Mouse (Mus musculus): ENCODE measurements around the gene Wdfy4.

The Wdfy4 gene

DNA sequence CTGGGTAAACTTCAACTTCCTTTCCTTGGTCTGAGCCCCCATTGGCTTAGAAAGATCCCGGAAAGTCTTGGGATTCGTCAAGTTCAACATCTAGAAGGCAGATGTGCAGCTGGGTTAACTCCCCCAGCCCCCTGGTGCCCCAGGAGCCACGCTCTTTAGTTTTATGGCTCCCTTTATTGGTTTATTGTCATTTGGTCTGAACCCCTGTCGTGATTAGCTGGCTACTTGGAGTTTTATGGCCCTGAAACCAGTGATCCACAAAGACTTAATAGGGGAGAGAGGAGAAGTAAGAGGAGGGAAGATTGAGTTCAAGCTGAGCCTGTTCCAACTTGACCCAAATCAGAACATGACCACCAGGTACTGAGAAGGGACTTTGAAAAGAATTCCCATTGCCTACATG, 198.6 kb downstream of the Wdfy4 start:
- in situ Hi-C loops (cut with MboI, MseI) = no loop called here

DNA sequence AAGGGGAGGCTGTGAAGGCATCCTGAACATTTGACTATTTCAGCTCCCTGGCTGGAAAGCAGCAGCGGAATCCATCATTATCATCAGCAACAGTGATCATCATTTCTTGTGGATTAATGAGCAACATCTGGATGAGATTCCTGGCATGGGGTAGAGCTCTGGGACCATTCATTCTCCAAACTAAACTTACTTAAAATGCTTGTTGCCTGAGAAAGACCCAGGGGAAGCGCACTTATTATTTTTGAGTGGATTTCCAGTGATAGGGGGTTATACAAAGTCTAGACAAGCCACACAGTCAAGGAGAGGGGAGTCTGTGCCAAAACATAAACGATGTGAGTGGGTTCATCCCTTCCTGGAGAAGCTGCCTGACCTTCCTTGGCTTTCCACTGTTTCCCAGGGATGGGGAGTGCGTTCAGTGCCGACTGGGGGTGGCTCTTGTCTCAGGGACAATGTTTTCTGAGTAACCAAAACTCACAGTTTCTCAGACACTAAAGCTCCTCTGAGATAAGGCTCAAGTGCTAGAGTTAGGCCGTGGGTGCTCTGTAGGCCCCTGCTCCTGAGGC, 201.1 kb downstream of the Wdfy4 start:
- in situ Hi-C loops (cut with MboI, MseI) = no loop called here

- in situ Hi-C loops (cut with MboI, MseI) = no loop called here
Observed at GRCm38 (mm10) chr14:32970700-32971099, 214.6 kb downstream of the Wdfy4 start.

- in situ Hi-C loops (cut with MboI, MseI) = loop anchor here (5.0 kb wide), 1 partner anchor 192 kb away; no protein-coding TSS in a partner anchor
Observed at GRCm38 (mm10) chr14:32964742-32965141, 220.6 kb downstream of the Wdfy4 start.

DNA sequence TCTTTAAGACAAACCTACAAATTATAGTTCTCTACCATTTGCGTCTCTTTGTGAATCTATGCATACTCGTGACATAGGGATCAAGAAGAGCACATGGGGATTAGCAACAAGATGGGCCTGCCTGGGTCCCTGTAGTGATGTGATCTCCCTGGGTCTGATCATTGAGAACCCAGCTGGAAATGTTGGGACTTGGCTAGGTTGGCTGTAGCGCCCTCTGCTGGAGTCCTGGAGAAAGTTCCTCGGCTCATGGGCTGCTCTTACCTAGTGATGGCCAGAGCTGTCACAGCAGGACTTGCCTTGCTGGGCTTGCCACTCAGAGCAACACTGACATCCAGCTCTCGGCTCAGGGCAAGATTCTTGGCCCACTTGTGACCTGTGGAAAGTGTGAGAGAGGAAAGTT, 224.8 kb downstream of the Wdfy4 start:
- in situ Hi-C loops (cut with MboI, MseI) = loop anchor here (5.0 kb wide), 1 partner anchor 188 kb away; no protein-coding TSS in a partner anchor

GRCm38 (mm10) chr14:32958671-32959070, 226.6 kb downstream of the Wdfy4 start:
- in situ Hi-C loops (cut with MboI, MseI) = no loop called here

GRCm38 (mm10) chr14:32956486-32956885, 228.8 kb downstream of the Wdfy4 start:
- in situ Hi-C loops (cut with MboI, MseI) = no loop called here

DNA sequence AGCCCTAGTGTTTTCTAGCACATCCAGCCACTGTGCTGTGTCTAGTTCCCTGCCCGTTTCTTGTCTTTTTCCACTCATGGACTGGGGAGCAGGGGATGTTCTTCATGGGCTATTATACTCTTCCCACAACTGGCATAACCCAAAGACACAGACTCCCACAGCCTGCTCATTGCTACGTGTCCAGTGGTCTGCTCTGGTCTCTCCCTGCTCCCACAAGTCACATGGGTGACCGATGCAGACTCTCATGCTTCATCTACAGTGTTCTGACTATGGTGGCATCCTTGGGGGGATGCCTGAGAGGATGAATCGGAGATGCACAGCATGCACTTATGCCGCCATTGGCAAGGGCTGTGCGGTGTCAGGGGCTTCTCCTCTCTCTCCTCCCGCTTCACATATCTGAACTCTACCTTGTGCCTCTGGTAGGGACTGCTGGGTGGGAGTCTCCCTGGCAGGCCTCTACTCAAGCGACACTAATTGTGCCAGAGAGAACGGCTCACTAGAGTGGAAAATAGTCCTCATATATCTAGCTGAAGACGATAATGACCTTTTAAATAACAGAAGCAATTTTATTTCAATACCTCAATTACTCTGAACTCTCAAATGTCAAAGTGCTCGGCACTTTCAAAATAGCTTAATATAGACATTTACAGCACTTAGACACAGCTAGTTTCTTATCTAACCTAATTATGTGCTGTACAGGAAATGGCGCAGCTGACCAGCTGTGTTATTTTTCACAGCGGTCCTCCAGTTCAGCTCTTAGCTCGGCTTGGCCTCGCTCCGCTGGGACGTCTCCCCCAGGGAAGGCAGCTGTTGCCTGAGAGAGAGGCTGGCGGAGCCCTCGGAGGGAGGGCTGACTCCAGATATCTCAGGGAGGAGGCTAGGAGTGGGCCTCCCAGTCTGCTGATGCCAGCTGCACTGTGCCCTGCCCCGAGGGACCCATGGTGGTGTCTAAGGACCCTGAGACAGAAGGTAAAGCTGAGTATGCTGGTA, 234.7 kb downstream of the Wdfy4 start:
- in situ Hi-C loops (cut with MboI, MseI) = no loop called here

DNA sequence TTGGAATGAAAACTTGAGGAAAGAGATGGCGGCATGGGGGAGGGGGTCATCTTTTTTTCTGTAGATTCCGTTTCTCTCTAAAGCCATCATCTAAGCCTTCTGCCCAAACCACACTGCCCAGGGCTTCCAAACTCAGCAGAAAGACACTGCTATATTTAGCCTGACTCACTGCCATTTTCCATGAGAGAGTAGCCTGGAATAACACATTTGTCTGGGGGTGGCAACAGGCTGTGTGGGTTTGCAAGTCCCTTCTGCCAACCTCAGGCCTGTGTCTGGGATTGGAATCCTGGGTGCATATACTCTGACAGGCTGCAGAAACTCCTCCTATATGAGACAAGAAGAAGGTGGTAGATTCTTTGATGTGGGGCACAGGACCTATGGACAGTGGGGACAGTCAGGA, 237.8 kb downstream of the Wdfy4 start:
- in situ Hi-C loops (cut with MboI, MseI) = no loop called here

DNA sequence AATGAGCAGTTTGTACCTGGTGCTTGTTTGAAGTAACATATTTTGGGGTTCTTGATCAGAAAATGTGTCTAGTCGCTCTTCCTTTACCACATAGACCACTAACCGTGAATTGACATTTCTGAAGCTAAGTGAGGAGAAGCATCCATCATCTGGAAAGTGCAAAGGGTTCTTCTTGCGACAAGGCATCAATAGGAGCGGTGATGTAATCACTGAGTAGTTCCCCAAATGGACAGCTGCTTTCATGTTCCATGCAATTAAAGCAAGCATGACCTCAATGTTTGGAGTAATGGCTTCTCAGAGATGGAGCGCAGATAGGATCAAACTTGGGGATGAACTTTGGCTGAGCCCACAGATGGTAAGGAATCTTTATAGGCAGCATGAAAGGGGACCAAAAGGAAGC, 246.1 kb downstream of the Wdfy4 start:
- in situ Hi-C loops (cut with MboI, MseI) = no loop called here

- in situ Hi-C loops (cut with MboI, MseI) = no loop called here
Observed at GRCm38 (mm10) chr14:32934064-32934463, 251.2 kb downstream of the Wdfy4 start.

- in situ Hi-C loops (cut with MboI, MseI) = no loop called here
Observed at GRCm38 (mm10) chr14:32932220-32932619, 253.1 kb downstream of the Wdfy4 start.

GRCm38 (mm10) chr14:32931709-32932108, 253.6 kb downstream of the Wdfy4 start:
- in situ Hi-C loops (cut with MboI, MseI) = no loop called here

- in situ Hi-C loops (cut with MboI, MseI) = no loop called here
Observed at GRCm38 (mm10) chr14:32923871-32924270, 261.4 kb downstream of the Wdfy4 start.

- in situ Hi-C loops (cut with MboI, MseI) = no loop called here
Observed at GRCm38 (mm10) chr14:32917919-32918318, 267.4 kb downstream of the Wdfy4 start.

DNA sequence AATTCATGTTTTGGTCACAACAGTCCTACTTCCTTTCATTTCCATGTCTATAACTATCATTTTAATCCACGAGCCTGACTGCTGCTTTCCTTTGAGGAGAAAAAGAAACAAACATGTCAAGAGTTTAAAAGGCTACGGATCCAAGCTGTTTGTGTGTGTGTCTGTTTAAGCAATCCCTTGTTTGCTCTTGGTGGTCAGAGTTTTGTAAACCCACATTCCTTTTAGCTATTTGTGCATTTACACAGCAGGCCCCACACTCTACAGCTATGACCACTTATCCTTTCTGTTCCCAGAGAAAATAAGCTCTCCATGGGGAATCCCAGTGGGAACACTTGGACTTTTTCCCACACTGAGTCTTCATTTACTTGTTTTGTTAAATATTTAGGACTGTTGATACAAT, 269.9 kb downstream of the Wdfy4 start:
- in situ Hi-C loops (cut with MboI, MseI) = no loop called here

DNA sequence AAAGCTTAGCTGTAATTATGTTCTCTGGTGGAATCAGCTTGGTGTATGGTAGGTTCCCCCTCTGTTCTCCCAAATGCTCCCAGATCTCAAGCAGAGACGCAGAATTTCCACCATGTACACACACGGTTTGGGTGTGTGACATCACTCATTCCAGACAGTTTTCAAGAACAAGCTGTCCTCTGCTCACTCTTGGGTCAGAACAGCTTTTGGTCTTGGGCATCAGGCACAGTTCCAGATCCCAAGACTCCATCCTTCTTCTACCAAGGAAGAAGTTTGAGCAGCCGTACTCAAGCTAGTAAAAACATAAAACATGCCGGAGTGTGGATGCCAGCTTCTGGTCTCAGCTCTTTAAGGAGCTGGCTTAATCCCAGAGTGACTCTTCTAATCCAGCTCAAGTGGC, 274.1 kb downstream of the Wdfy4 start:
- in situ Hi-C loops (cut with MboI, MseI) = no loop called here

All from T-helper 2 cell (primary cell).